Comparison of ENCODE assay signal across 14 mouse cellular contexts in the genomic region with DNA sequence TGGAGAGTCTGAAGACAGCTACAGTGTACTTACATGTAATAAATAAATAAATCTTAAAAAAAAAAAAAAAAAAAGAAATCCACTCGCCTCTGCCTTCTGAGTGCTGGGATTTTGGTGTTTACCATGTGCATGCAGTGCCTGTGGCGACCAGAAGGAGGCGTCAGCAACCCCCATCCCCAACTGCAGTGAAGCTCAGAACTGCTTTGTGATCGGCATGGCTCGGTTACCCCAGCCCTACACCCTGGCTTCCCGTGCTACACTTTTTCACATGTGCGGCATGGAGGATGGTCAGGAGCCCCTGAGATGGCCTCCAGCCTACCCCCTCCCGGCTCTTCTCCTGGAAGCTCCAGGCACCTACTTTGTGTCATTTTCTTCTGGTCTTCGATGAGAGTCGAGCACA. TPM values are rescaled to one million over a fixed set of nuclear protein-coding genes. Genes with fewer than 3 reads are reported as not detected.
DNase-seq lines count a peak whose midpoint lies in the region; ATAC-seq and TF ChIP-seq lines count a peak whose summit lies in the region.
"Had no signal": no experiment of that assay in that cellular context is flagged by ENCODE, and none has a peak within 500 bp of the region (broad histone marks: within the 10 kb centered on the region; RNA-seq: fewer than 3 reads in every experiment).

No protein-coding gene starts in this region.

- intact Hi-C loops in gastrocnemius, adult 2 months (cut with DNase I), result no loop called here

- TF ChIP-seq CTCF in gastrocnemius, adult 2 months (IDR thresholded peaks at IDR 0.05), result peak; percentile 54
- peak; percentile 18; the same call in 1 of the 2 replicates for TF ChIP-seq CTCF in midbrain, postnatal 0 days (IDR thresholded peaks at IDR 0.05)
- peak; percentile 27; the same call in 1 of the 2 replicates for TF ChIP-seq CTCF in brain, embryonic 14.5 days (IDR thresholded peaks at IDR 0.05; ENCODE audit: borderline replicate concordance, extremely low read depth, insufficient read depth, insufficient read length)
- TF ChIP-seq CTCF in stomach, postnatal 0 days (IDR thresholded peaks at IDR 0.05; ENCODE audit: low read depth), result peak; percentile 54

- H3K4me2 ChIP-seq in midbrain, postnatal 0 days (ENCODE audit: low read depth, low read length, poor library complexity, severe bottlenecking), result no peak overlapping the region
- no peak overlapping the region for H3K4me2 ChIP-seq in midbrain, embryonic 15.5 days
- no peak overlapping the region for H3K4me2 ChIP-seq in stomach, postnatal 0 days (replicated peaks; ENCODE audit: low read depth)
- H3K4me2 ChIP-seq: neural tube, embryonic 13.5 days had no signal

- H3K4me1 ChIP-seq in midbrain, postnatal 0 days (ENCODE audit: insufficient read depth, low read length), result no peaks in the 10 kb centered on the region
- no peaks in the 10 kb centered on the region for H3K4me1 ChIP-seq in midbrain, embryonic 15.5 days
- H3K4me1 ChIP-seq in stomach, postnatal 0 days (replicated peaks; ENCODE audit: control insufficient read depth, insufficient read depth), result no peaks in the 10 kb centered on the region

- 73% methylated on average over 10 of the region's 10 CpGs for WGBS in midbrain, postnatal 0 days
- WGBS in midbrain, embryonic 15.5 days, result 67% methylated on average over 10 of the region's 10 CpGs
- 66% methylated on average over 10 of the region's 10 CpGs for WGBS in stomach, postnatal 0 days

- no peaks in the 10 kb centered on the region for H3K27me3 ChIP-seq in midbrain, postnatal 0 days (ENCODE audit: insufficient read depth, low read length)
- no peaks in the 10 kb centered on the region for H3K27me3 ChIP-seq in midbrain, embryonic 15.5 days (replicated peaks)
- no peaks in the 10 kb centered on the region for H3K27me3 ChIP-seq in stomach, postnatal 0 days (ENCODE audit: control insufficient read depth, insufficient read depth, low read length)
- H3K27me3 ChIP-seq: neural tube, embryonic 13.5 days had no signal

- no peak for DNase-seq in gastrocnemius, adult 2 months
- DNase-seq in gastrocnemius, postnatal 4 days (ENCODE audit: low spot score in 2 of 2), result no peak
- DNase-seq in midbrain, postnatal 0 days (ENCODE audit: low spot score), result no peak
- no peak for DNase-seq in brain, embryonic 14.5 days (ENCODE audit: low read depth)
- DNase-seq in stomach, postnatal 0 days (ENCODE audit: low spot score), result no peak
- no peak for DNase-seq in cerebellum, postnatal 4 days (ENCODE audit: low spot score in 2 of 2)
- no peak for DNase-seq in adrenal gland, adult 2 months
- DNase-seq: cerebellum, postnatal 36 days; kidney, postnatal 14 days; left cerebral cortex, postnatal 4 days had no signal

- no peak for TF ChIP-seq EP300 in stomach, postnatal 0 days (optimal IDR thresholded peaks at IDR 0.05)

- no peak overlapping the region for H3K27ac ChIP-seq in gastrocnemius, adult 2 months
- no peak overlapping the region for H3K27ac ChIP-seq in midbrain, postnatal 0 days (ENCODE audit: low read depth, low read length)
- no peak overlapping the region for H3K27ac ChIP-seq in midbrain, embryonic 15.5 days
- H3K27ac ChIP-seq in stomach, postnatal 0 days (replicated peaks), result no peak overlapping the region
- H3K27ac ChIP-seq: neural tube, embryonic 13.5 days had no signal

- H3K9ac ChIP-seq in midbrain, postnatal 0 days (replicated peaks; ENCODE audit: low read length, poor library complexity, severe bottlenecking), result no peak overlapping the region
- H3K9ac ChIP-seq in midbrain, embryonic 15.5 days, result no peak overlapping the region
- H3K9ac ChIP-seq in stomach, postnatal 0 days (ENCODE audit: low read length), result no peak overlapping the region
- H3K9ac ChIP-seq: neural tube, embryonic 13.5 days had no signal

- no peak for TF ChIP-seq POLR2A in brain, embryonic 14.5 days (IDR thresholded peaks at IDR 0.05; ENCODE audit: borderline replicate concordance, extremely low read depth, insufficient read depth, insufficient read length, poor library complexity, severe bottlenecking)

- no peak overlapping the region for H3K4me3 ChIP-seq in gastrocnemius, adult 2 months
- no peak overlapping the region for H3K4me3 ChIP-seq in midbrain, postnatal 0 days (ENCODE audit: low read depth, low read length)
- no peak overlapping the region for H3K4me3 ChIP-seq in midbrain, embryonic 15.5 days
- H3K4me3 ChIP-seq in stomach, postnatal 0 days (ENCODE audit: low read depth, low read length), result no peak overlapping the region
- H3K4me3 ChIP-seq: megakaryocyte, embryonic 14.5 days; neural tube, embryonic 13.5 days had no signal

- H3K36me3 ChIP-seq in midbrain, postnatal 0 days (ENCODE audit: insufficient read depth, low read length), result no peaks in the 10 kb centered on the region
- H3K36me3 ChIP-seq in midbrain, embryonic 15.5 days (replicated peaks), result no peaks in the 10 kb centered on the region
- no peaks in the 10 kb centered on the region for H3K36me3 ChIP-seq in stomach, postnatal 0 days (ENCODE audit: control insufficient read depth, insufficient read depth, low read length)
- H3K36me3 ChIP-seq: neural tube, embryonic 13.5 days had no signal

- no peaks in the 10 kb centered on the region for H3K9me3 ChIP-seq in midbrain, postnatal 0 days (ENCODE audit: low read length)
- no peaks in the 10 kb centered on the region for H3K9me3 ChIP-seq in midbrain, embryonic 15.5 days
- no peaks in the 10 kb centered on the region for H3K9me3 ChIP-seq in stomach, postnatal 0 days (ENCODE audit: control insufficient read depth, low read length)
- H3K9me3 ChIP-seq: megakaryocyte, embryonic 14.5 days; neural tube, embryonic 13.5 days had no signal

- no peak for ATAC-seq in midbrain, postnatal 0 days (ENCODE audit: low FRiP score)
- no peak for ATAC-seq in midbrain, embryonic 15.5 days (replicated peaks)
- ATAC-seq in stomach, postnatal 0 days (ENCODE audit: low FRiP score, low TSS enrichment), result no peak

RNA-seq across cellular contexts. Expression of a gene that starts 11.4 kb away (rescaled TPM):
- 10 to 100 TPM; 24.8 to 27.0 TPM for total RNA-seq in gastrocnemius, adult 2 months (2021)
- 10 to 100 TPM; 32.6 to 34.5 TPM for total RNA-seq in gastrocnemius, postnatal 4 days (2021)
- total RNA-seq in midbrain, postnatal 0 days (2014; rRNA removed), result 95.5 and 97.9 TPM in 2 replicates
- polyA plus RNA-seq in midbrain, postnatal 0 days (2015; fragmentation: Nextera tagmentation; extraction: Ambion mirVana), result 99.6 and 107 TPM in 2 replicates
- 129 and 132 TPM in 2 replicates for polyA plus RNA-seq in midbrain, embryonic 15.5 days (2015; fragmentation: Nextera tagmentation; extraction: Ambion mirVana)
- polyA plus RNA-seq in brain, embryonic 14.5 days (2012; rRNA removed), result 180 and 198 TPM in 2 replicates
- polyA plus RNA-seq in stomach, postnatal 0 days (2015; fragmentation: Nextera tagmentation; extraction: Ambion mirVana), result 16.1 and 18.3 TPM in 2 replicates
- 10 to 100 TPM; 38.8 to 41.0 TPM for total RNA-seq in adrenal gland, adult 2 months (2021)
- polyA plus RNA-seq in adrenal gland, adult 2 months (2012; rRNA removed), result 84.1 and 106 TPM in 2 replicates

RNA-seq across cellular contexts. Expression of a gene that starts 12.2 kb away (rescaled TPM):
- not detected for total RNA-seq in gastrocnemius, adult 2 months (2021)
- total RNA-seq in gastrocnemius, postnatal 4 days (2021), result not detected
- total RNA-seq in midbrain, postnatal 0 days (2014; rRNA removed), result 0.38 and 2.3 TPM in 2 replicates
- 1.4 and 1.6 TPM in 2 replicates for polyA plus RNA-seq in midbrain, postnatal 0 days (2015; fragmentation: Nextera tagmentation; extraction: Ambion mirVana)
- 0.62 and 0.75 TPM in 2 replicates for polyA plus RNA-seq in midbrain, embryonic 15.5 days (2015; fragmentation: Nextera tagmentation; extraction: Ambion mirVana)
- polyA plus RNA-seq in brain, embryonic 14.5 days (2012; rRNA removed), result 0.28 and 0.36 TPM in 2 replicates
- 0.28 TPM in 1 of 2 replicates, not detected in the other for polyA plus RNA-seq in stomach, postnatal 0 days (2015; fragmentation: Nextera tagmentation; extraction: Ambion mirVana)
- 1 to 10 TPM; 1.4 to 3.1 TPM for total RNA-seq in adrenal gland, adult 2 months (2021)
- polyA plus RNA-seq in adrenal gland, adult 2 months (2012; rRNA removed), result 1.1 and 1.6 TPM in 2 replicates
- total RNA-seq: heart, postnatal 36 days had no signal

RNA-seq across cellular contexts. Expression of a gene that starts 31.7 kb away (rescaled TPM):
- total RNA-seq in gastrocnemius, adult 2 months (2021), result 10 to 100 TPM; 25.6 to 33.7 TPM
- total RNA-seq in gastrocnemius, postnatal 4 days (2021), result 10 to 100 TPM; 55.6 to 59.3 TPM
- total RNA-seq in midbrain, postnatal 0 days (2014; rRNA removed), result 223 and 225 TPM in 2 replicates
- 207 and 222 TPM in 2 replicates for polyA plus RNA-seq in midbrain, postnatal 0 days (2015; fragmentation: Nextera tagmentation; extraction: Ambion mirVana)
- 213 and 225 TPM in 2 replicates for polyA plus RNA-seq in midbrain, embryonic 15.5 days (2015; fragmentation: Nextera tagmentation; extraction: Ambion mirVana)
- 151 and 174 TPM in 2 replicates for polyA plus RNA-seq in brain, embryonic 14.5 days (2012; rRNA removed)
- 64.2 and 66.4 TPM in 2 replicates for polyA plus RNA-seq in stomach, postnatal 0 days (2015; fragmentation: Nextera tagmentation; extraction: Ambion mirVana)
- 10 to 100 TPM; 28.5 to 43.5 TPM for total RNA-seq in adrenal gland, adult 2 months (2021)
- 55.1 and 63.5 TPM in 2 replicates for polyA plus RNA-seq in adrenal gland, adult 2 months (2012; rRNA removed)

RNA-seq across cellular contexts. Expression of a gene that starts 58.8 kb away (rescaled TPM):
- total RNA-seq in gastrocnemius, adult 2 months (2021), result not detected
- under 1 TPM; 0.10 to 0.13 TPM for total RNA-seq in gastrocnemius, postnatal 4 days (2021)
- total RNA-seq in midbrain, postnatal 0 days (2014; rRNA removed), result 1.6 and 3.6 TPM in 2 replicates
- polyA plus RNA-seq in midbrain, postnatal 0 days (2015; fragmentation: Nextera tagmentation; extraction: Ambion mirVana), result 0.60 and 0.67 TPM in 2 replicates
- 0.25 and 0.40 TPM in 2 replicates for polyA plus RNA-seq in midbrain, embryonic 15.5 days (2015; fragmentation: Nextera tagmentation; extraction: Ambion mirVana)
- 3.0 and 6.6 TPM in 2 replicates for polyA plus RNA-seq in brain, embryonic 14.5 days (2012; rRNA removed)
- 0.29 and 0.30 TPM in 2 replicates for polyA plus RNA-seq in stomach, postnatal 0 days (2015; fragmentation: Nextera tagmentation; extraction: Ambion mirVana)
- total RNA-seq in adrenal gland, adult 2 months (2021), result under 1 TPM; 0.86 to 0.97 TPM
- polyA plus RNA-seq in adrenal gland, adult 2 months (2012; rRNA removed), result 2.1 and 2.5 TPM in 2 replicates
